ENCODE assay signal across 11 mouse cellular contexts in genomic region chr10:11517122-11517521, GRCm38 (mm10).
DNase-seq lines count a peak whose midpoint lies in the region; ATAC-seq and TF ChIP-seq lines count a peak whose summit lies in the region.
"Had no signal": no experiment of that assay in that cellular context is flagged by ENCODE, and none has a peak within 500 bp of the region (broad histone marks: within the 10 kb centered on the region; RNA-seq: fewer than 3 reads in every experiment).

No protein-coding gene starts in this region.

- no peaks in the 10 kb centered on the region for H3K27me3 ChIP-seq in neural tube, embryonic 15.5 days (replicated peaks)

- ATAC-seq in neural tube, embryonic 15.5 days (ENCODE audit: low FRiP score) = no peak

- WGBS in neural tube, embryonic 15.5 days = 53% methylated on average over 2 of the region's 2 CpGs

- no peaks in the 10 kb centered on the region for H3K36me3 ChIP-seq in neural tube, embryonic 15.5 days

- DNase-seq in cerebellum, postnatal 10 days = peak; percentile 58 to 65
- no peak for DNase-seq in cerebellum, adult 8-10 months
- DNase-seq in left cerebral cortex, adult 2 months (ENCODE audit: extremely low spot score in 1 of 2, low spot score in 2 of 2) = no peak
- no peak for DNase-seq in left cerebral cortex, adult 8-10 months (ENCODE audit: low spot score in 2 of 2)
- DNase-seq in 416B (ENCODE audit: low read depth) = peak; percentile 33
- peak; percentile 38 for DNase-seq in R1 (ENCODE audit: low read depth, low spot score)
- DNase-seq in urinary bladder, postnatal 4 days (ENCODE audit: low spot score in 2 of 2) = no peak
- DNase-seq: cerebellum, adult 9-11 months; gastrocnemius, postnatal 10 days; heart, postnatal 14 days had no signal

- no peaks in the 10 kb centered on the region for H3K4me1 ChIP-seq in neural tube, embryonic 15.5 days

- H3K4me2 ChIP-seq in neural tube, embryonic 15.5 days = no peak overlapping the region

- no peak overlapping the region for H3K27ac ChIP-seq in left cerebral cortex, adult 2 months
- H3K27ac ChIP-seq in neural tube, embryonic 15.5 days (replicated peaks) = no peak overlapping the region

- intact Hi-C loops in left cerebral cortex, adult 2 months (cut with DNase I) = no loop called here

- peak; percentile 17 for TF ChIP-seq CTCF in left cerebral cortex, adult 2 months (IDR thresholded peaks at IDR 0.05)

- H3K9me3 ChIP-seq in neural tube, embryonic 15.5 days (replicated peaks) = no peaks in the 10 kb centered on the region

- H3K9ac ChIP-seq in neural tube, embryonic 15.5 days (replicated peaks) = no peak overlapping the region

- no peak overlapping the region for H3K4me3 ChIP-seq in left cerebral cortex, adult 2 months
- no peak overlapping the region for H3K4me3 ChIP-seq in neural tube, embryonic 15.5 days (replicated peaks)

Comparison
In these comparisons a context has a peak if more than half of its experiments do, and no peak if none do; other contexts are left out.
1. DNase-seq: peak in cerebellum, postnatal 10 days (2 of 2), 416B (single experiment) and R1 (single experiment); none in cerebellum, adult 8-10 months (single experiment), left cerebral cortex, adult 2 months (0 of 2), left cerebral cortex, adult 8-10 months (0 of 2) and urinary bladder, postnatal 4 days (0 of 2).